8 mouse cellular contexts compared by ENCODE assay signal in genomic region chr2:165407700-165408301, GRCm38 (mm10). TPM values are rescaled to one million over a fixed set of nuclear protein-coding genes. Genes with fewer than 3 reads are reported as not detected.
DNase-seq lines count a peak whose midpoint lies in the region; ATAC-seq lines count a peak whose summit lies in the region.

No protein-coding gene starts in this region.

- H3K9ac ChIP-seq in forebrain, embryonic 14.5 days (ENCODE audit: low read length): no peak overlapping the region
- H3K9ac ChIP-seq in forebrain, embryonic 15.5 days (replicated peaks): no peak overlapping the region

- 50% methylated on average over 10 of the region's 10 CpGs for WGBS in forebrain, embryonic 14.5 days
- WGBS in forebrain, embryonic 15.5 days: 38% methylated on average over 10 of the region's 10 CpGs

- H3K4me2 ChIP-seq in forebrain, embryonic 14.5 days (ENCODE audit: low read length): no peak overlapping the region
- H3K4me2 ChIP-seq in forebrain, embryonic 15.5 days (replicated peaks): no peak overlapping the region

- no peaks in the 10 kb centered on the region for H3K27me3 ChIP-seq in forebrain, embryonic 14.5 days (replicated peaks; ENCODE audit: control insufficient read depth, insufficient read depth, low read length)
- H3K27me3 ChIP-seq in forebrain, embryonic 15.5 days: no peaks in the 10 kb centered on the region

- no peaks in the 10 kb centered on the region for H3K36me3 ChIP-seq in forebrain, embryonic 14.5 days (ENCODE audit: control insufficient read depth, insufficient read depth, low read length)
- no peaks in the 10 kb centered on the region for H3K36me3 ChIP-seq in forebrain, embryonic 15.5 days

- H3K4me3 ChIP-seq in forebrain, embryonic 14.5 days (ENCODE audit: low read depth, low read length): no peak overlapping the region
- H3K4me3 ChIP-seq in forebrain, embryonic 15.5 days: no peak overlapping the region

- DNase-seq in forebrain, embryonic 14.5 days (ENCODE audit: low spot score): peak; percentile 40
- DNase-seq in CD4-positive helper T cell, adult 2 months (ENCODE audit: low read depth, low spot score): peak; percentile 48
- DNase-seq in brain, adult 2 months (ENCODE audit: low read depth, low spot score): peak; percentile 75
- DNase-seq in gastrocnemius, adult 18-20 months (ENCODE audit: low spot score): peak; percentile 74
- DNase-seq in layer of hippocampus, adult 9-10 months (ENCODE audit: low spot score): peak; percentile 61
- DNase-seq in spleen, postnatal 4 days (ENCODE audit: low spot score in 2 of 2): peak; percentile 35 to 77

- no peak overlapping the region for H3K27ac ChIP-seq in forebrain, embryonic 14.5 days (ENCODE audit: low read depth, low read length)
- H3K27ac ChIP-seq in forebrain, embryonic 15.5 days (replicated peaks): no peak overlapping the region

- H3K9me3 ChIP-seq in forebrain, embryonic 14.5 days (replicated peaks; ENCODE audit: control insufficient read depth, low read length): no peaks in the 10 kb centered on the region
- no peaks in the 10 kb centered on the region for H3K9me3 ChIP-seq in forebrain, embryonic 15.5 days

- no peak for ATAC-seq in forebrain, embryonic 14.5 days
- ATAC-seq in forebrain, embryonic 15.5 days (replicated peaks): no peak
- ATAC-seq in megakaryocyte progenitor cell, adult 5-6 weeks (replicated peaks; ENCODE audit: poor library complexity): peak; percentile 76

- no peaks in the 10 kb centered on the region for H3K4me1 ChIP-seq in forebrain, embryonic 14.5 days (ENCODE audit: control insufficient read depth, insufficient read depth, low read length)
- no peaks in the 10 kb centered on the region for H3K4me1 ChIP-seq in forebrain, embryonic 15.5 days

RNA-seq across cellular contexts. Expression of gene Ocstamp, which starts 7.6 kb away (rescaled TPM):
- polyA plus RNA-seq in forebrain, embryonic 14.5 days (2014; fragmentation: Nextera tagmentation; extraction: Ambion mirVana): not detected in 2 replicates
- polyA plus RNA-seq in forebrain, embryonic 15.5 days (2015; fragmentation: Nextera tagmentation; extraction: Ambion mirVana): 0.05 TPM in 1 of 2 replicates, not detected in the other
- under 1 TPM in 1 of 2 experiments, not detected in 1; 0.18 TPM for total RNA-seq in gastrocnemius, adult 18-20 months (2021)
- not detected in 2 replicates for total RNA-seq in megakaryocyte progenitor cell, adult 5-6 weeks (2015)
- total RNA-seq in megakaryocyte progenitor cell, adult 5-6 weeks (2017): not detected in 2 replicates

RNA-seq across cellular contexts. Expression of gene Zfp334, which starts 19.7 kb away (rescaled TPM):
- polyA plus RNA-seq in forebrain, embryonic 14.5 days (2014; fragmentation: Nextera tagmentation; extraction: Ambion mirVana): 13.6 and 13.9 TPM in 2 replicates
- 12.5 and 12.6 TPM in 2 replicates for polyA plus RNA-seq in forebrain, embryonic 15.5 days (2015; fragmentation: Nextera tagmentation; extraction: Ambion mirVana)
- total RNA-seq in gastrocnemius, adult 18-20 months (2021): 1 to 10 TPM; 2.3 to 2.5 TPM
- total RNA-seq in megakaryocyte progenitor cell, adult 5-6 weeks (2015): not detected in 2 replicates
- not detected in 2 replicates for total RNA-seq in megakaryocyte progenitor cell, adult 5-6 weeks (2017)

RNA-seq across cellular contexts. Expression of gene Zfp663, which starts 39.3 kb away (rescaled TPM):
- 8.1 and 9.1 TPM in 2 replicates for polyA plus RNA-seq in forebrain, embryonic 14.5 days (2014; fragmentation: Nextera tagmentation; extraction: Ambion mirVana)
- 6.5 and 7.6 TPM in 2 replicates for polyA plus RNA-seq in forebrain, embryonic 15.5 days (2015; fragmentation: Nextera tagmentation; extraction: Ambion mirVana)
- total RNA-seq in gastrocnemius, adult 18-20 months (2021): not detected
- not detected in 2 replicates for total RNA-seq in megakaryocyte progenitor cell, adult 5-6 weeks (2015)
- not detected in 2 replicates for total RNA-seq in megakaryocyte progenitor cell, adult 5-6 weeks (2017)
